Mouse (Mus musculus) frontal cortex, adult (tissue): ENCODE data around the gene Serinc2.
"Not testable (repeated sequence)": the region's sequence is repeated elsewhere in the genome, so short reads cannot be mapped to it uniquely, and the experiment has no call there.

Experiments
- ATAC-seq: cut with Nextera tagmentation; 2 replicates; pipeline ENCODE4 v1.9.2; 2017; ENCODE audit warnings: mild to moderate bottlenecking, moderate library complexity, mixed read lengths; ENCODE audit not compliant: low TSS enrichment

The Serinc2 gene

GRCm38 (mm10) chr4:130264131-130264530, 14.9 kb downstream of the Serinc2 start:
- no peak for ATAC-seq

- no peak for ATAC-seq
These were observed 18.6 kb downstream of the Serinc2 start for GRCm38 (mm10) chr4:130260406-130260805.

GRCm38 (mm10) chr4:130252441-130253157, 26.4 kb downstream of the Serinc2 start:
- no peak for ATAC-seq

- ATAC-seq = no peak
These were observed 27.2 kb downstream of the Serinc2 start for GRCm38 (mm10) chr4:130251763-130252162.

- ATAC-seq = no peak
These were observed 27.8 kb downstream of the Serinc2 start for GRCm38 (mm10) chr4:130251172-130251705.

- no peak for ATAC-seq
These were observed 30.4 kb downstream of the Serinc2 start for GRCm38 (mm10) chr4:130248636-130249035.

- peak; percentile 90 for ATAC-seq
These were observed 32.9 kb downstream of the Serinc2 start for GRCm38 (mm10) chr4:130246132-130246531.

- no peak for ATAC-seq
These were observed 34.3 kb downstream of the Serinc2 start for GRCm38 (mm10) chr4:130244749-130245148.

GRCm38 (mm10) chr4:130243621-130244020, 35.4 kb downstream of the Serinc2 start:
- not testable (repeated sequence) for ATAC-seq

- ATAC-seq = no peak
These were observed 36.0 kb downstream of the Serinc2 start for GRCm38 (mm10) chr4:130242956-130243355.

GRCm38 (mm10) chr4:130240695-130241094, 38.3 kb downstream of the Serinc2 start:
- ATAC-seq = no peak

GRCm38 (mm10) chr4:130237607-130238006, 41.4 kb downstream of the Serinc2 start:
- ATAC-seq = no peak

- ATAC-seq = no peak
These were observed 42.6 kb downstream of the Serinc2 start for GRCm38 (mm10) chr4:130236361-130236760.

GRCm38 (mm10) chr4:130224071-130224470, 54.9 kb downstream of the Serinc2 start:
- peak; percentile 62; the same call in 1 of the 2 replicates for ATAC-seq

- no peak for ATAC-seq
These were observed 56.8 kb downstream of the Serinc2 start, which contains the start of gene Gm853 for GRCm38 (mm10) chr4:130222179-130222578. TSS of gene Gm853 (minus strand) at chr4:130222401.

- no peak for ATAC-seq
These were observed 58.8 kb downstream of the Serinc2 start for GRCm38 (mm10) chr4:130220176-130220575.

- no peak for ATAC-seq
These were observed 63.6 kb downstream of the Serinc2 start for GRCm38 (mm10) chr4:130215392-130215791.

- no peak for ATAC-seq
These were observed 65.1 kb downstream of the Serinc2 start for GRCm38 (mm10) chr4:130213857-130214256.

- no peak for ATAC-seq
These were observed 65.8 kb downstream of the Serinc2 start for GRCm38 (mm10) chr4:130213197-130213596.

GRCm38 (mm10) chr4:130212421-130212820, 66.6 kb downstream of the Serinc2 start:
- no peak for ATAC-seq

- ATAC-seq = no peak
These were observed 67.1 kb downstream of the Serinc2 start for GRCm38 (mm10) chr4:130211870-130212269.
